Mouse (Mus musculus) urinary bladder, postnatal 25 days (tissue): ENCODE data around the gene Rpl21.

Experiments
- DNase-seq: peaks from one replicate; pipeline ENCODE4 v3.0.0; 2022; ENCODE audit warnings: low spot score

The Rpl21 gene

GRCm38 (mm10) chr5:146833673-146834201 is 1.0 kb downstream of the Rpl21 start:
- no peak for DNase-seq

- DNase-seq, result no peak
These were observed 2.3 kb downstream of the Rpl21 start for GRCm38 (mm10) chr5:146834959-146835358.

GRCm38 (mm10) chr5:146837967-146838720 is 5.5 kb downstream of the Rpl21 start:
- DNase-seq, result no peak

GRCm38 (mm10) chr5:146838836-146839648 is 6.4 kb downstream of the Rpl21 start:
- no peak for DNase-seq

GRCm38 (mm10) chr5:146839760-146840159 is 7.1 kb downstream of the Rpl21 start:
- no peak for DNase-seq

GRCm38 (mm10) chr5:146840422-146840821 is 7.7 kb downstream of the Rpl21 start:
- no peak for DNase-seq

GRCm38 (mm10) chr5:146841301-146841700 is 8.6 kb downstream of the Rpl21 start:
- DNase-seq, result no peak

- DNase-seq, result no peak
These were observed 9.3 kb downstream of the Rpl21 start for GRCm38 (mm10) chr5:146841996-146842395.

GRCm38 (mm10) chr5:146844301-146844941 is 11.7 kb downstream of the Rpl21 start:
- no peak for DNase-seq

GRCm38 (mm10) chr5:146844945-146845365 is 12.3 kb downstream of the Rpl21 start, which contains the start of gene Rasl11a:
TSS of gene Rasl11a (plus strand) at chr5:146845071.
- peak; percentile 62 for DNase-seq

- DNase-seq, result no peak
These were observed 13.8 kb downstream of the Rpl21 start for GRCm38 (mm10) chr5:146846489-146846888.

- DNase-seq, result no peak
These were observed 16.4 kb downstream of the Rpl21 start for GRCm38 (mm10) chr5:146848936-146849582.

- DNase-seq, result no peak
These were observed 23.4 kb downstream of the Rpl21 start for GRCm38 (mm10) chr5:146856106-146856505.

GRCm38 (mm10) chr5:146857620-146858019 is 24.9 kb downstream of the Rpl21 start:
- DNase-seq, result no peak

GRCm38 (mm10) chr5:146858772-146859171 is 26.1 kb downstream of the Rpl21 start:
- no peak for DNase-seq

GRCm38 (mm10) chr5:146859246-146859645 is 26.6 kb downstream of the Rpl21 start:
- no peak for DNase-seq

GRCm38 (mm10) chr5:146860222-146860998 is 27.7 kb downstream of the Rpl21 start:
- DNase-seq, result no peak

- no peak for DNase-seq
These were observed 28.9 kb downstream of the Rpl21 start for GRCm38 (mm10) chr5:146861588-146861987.

- no peak for DNase-seq
These were observed 32.8 kb downstream of the Rpl21 start for GRCm38 (mm10) chr5:146865511-146865910.

- no peak for DNase-seq
These were observed 33.6 kb downstream of the Rpl21 start for GRCm38 (mm10) chr5:146866277-146866676.
